Mouse (Mus musculus) liver, embryonic 16.5 days (tissue): ENCODE results near the gene Lrrc8b. TPM values are rescaled to one million over a fixed set of nuclear protein-coding genes. Genes with fewer than 3 reads are reported as not detected.

Source experiments
- ATAC-seq: fragments of 200-750 bp; cut with Nextera tagmentation; 2 replicates; pipeline ENCODE4 v1.8.0; 2017; ENCODE audit warnings: low read depth, mild to moderate bottlenecking, moderate number of reproducible peaks, moderate library complexity
- H3K27ac ChIP-seq: fragments of 300-500 bp; sonication (generic); 2 replicates; pipeline ENCODE4 v1.5.1; 2014; ENCODE audit warnings: mild to moderate bottlenecking, low read length
- H3K27me3 ChIP-seq: fragments of 300-500 bp; sonication (generic); 2 replicates; pipeline ENCODE4 v1.6.1; 2014; ENCODE audit warnings: low read depth, low read length, mixed read lengths; ENCODE audit not compliant: control insufficient read depth, insufficient read depth
- H3K36me3 ChIP-seq: fragments of 300-500 bp; sonication (generic); 2 replicates; pipeline ENCODE4 v1.6.1; 2014; ENCODE audit warnings: mild to moderate bottlenecking; ENCODE audit not compliant: control insufficient read depth, insufficient read depth
- H3K4me1 ChIP-seq: fragments of 300-500 bp; sonication (generic); 2 replicates; pipeline ENCODE4 v1.6.1; 2014; ENCODE audit warnings: low read depth, low read length, mixed read lengths; ENCODE audit not compliant: control insufficient read depth
- H3K4me2 ChIP-seq: fragments of 300-500 bp; sonication (generic); 2 replicates; pipeline ENCODE4 v1.6.1; 2014; ENCODE audit warnings: low read depth, low read length, mixed read lengths
- H3K4me3 ChIP-seq: fragments of 300-500 bp; sonication (generic); 2 replicates; pipeline ENCODE4 v1.5.1; 2014; ENCODE audit warnings: low read depth, mild to moderate bottlenecking, low read length
- H3K9ac ChIP-seq: fragments of 300-500 bp; sonication (generic); 2 replicates; pipeline ENCODE4 v1.6.1; 2014; ENCODE audit warnings: low read depth, low read length
- H3K9me3 ChIP-seq: fragments of 300-500 bp; sonication (generic); replicated peaks from 2 replicates; pipeline ENCODE4 v1.6.1; 2016; ENCODE audit warnings: low read length; ENCODE audit not compliant: control insufficient read depth
- WGBS: fragments of 180-500 bp; shearing (Covaris S2); extraction: QIAGEN DNeasy Blood & Tissue Kit; methylation state at CpG from one replicate; pipeline ENCODE4 v1.1.7; 2014; ENCODE audit not compliant: insufficient replicate concordance; 5-methylcytosine and 5-hydroxymethylcytosine counted together
- polyA plus RNA-seq: library from polyadenylated mRNA; unstranded; fragments of >200 nt; fragmentation: Nextera tagmentation; extraction: Ambion mirVana; gene quantifications from 2 replicates; pipeline ENCODE4 v1.2.1, GENCODE M21; 2015

The Lrrc8b gene
- polyA plus RNA-seq, 1 experiment from 2014 or later: 1.8 TPM

- WGBS: 76% methylated on average over 9 of the region's 9 CpGs
- Histone ChIP-seq H3K9ac (no peak overlapping the region), H3K36me3 (no peaks in the 10 kb centered on the region; the same call in 1 of the 2 replicates), H3K4me3 (no peak overlapping the region), H3K9me3 (no peaks in the 10 kb centered on the region), H3K27ac (peak overlapping the region; percentile 72; the same call in 1 of the 2 replicates), H3K4me1 (peaks cover 63% of the 10 kb centered on the region), H3K4me2 (no peak overlapping the region), H3K27me3 (no peaks in the 10 kb centered on the region)
- ATAC-seq: no peak
These were observed 111.2 kb downstream of the Lrrc8b start for GRCm38 (mm10) chr5:105526766-105527165.

- ATAC-seq: peak; percentile 80
- H3K4me2 ChIP-seq: peak overlapping the region; percentile 38
- H3K27me3 ChIP-seq: no peaks in the 10 kb centered on the region
- H3K4me1 ChIP-seq: peaks cover 56% of the 10 kb centered on the region
- peak overlapping the region; percentile 24 for H3K4me3 ChIP-seq
- peak overlapping the region; percentile 72 for H3K27ac ChIP-seq
- peak overlapping the region; percentile 30 for H3K9ac ChIP-seq
- H3K36me3 ChIP-seq: no peaks in the 10 kb centered on the region; the same call in 1 of the 2 replicates
- WGBS: 44% methylated on average over 23 of the region's 23 CpGs
- no peaks in the 10 kb centered on the region for H3K9me3 ChIP-seq
These were observed 112.1 kb downstream of the Lrrc8b start for GRCm38 (mm10) chr5:105527477-105528331.

- no peak overlapping the region for H3K27ac ChIP-seq
- no peaks in the 10 kb centered on the region for H3K9me3 ChIP-seq
- H3K36me3 ChIP-seq: no peaks in the 10 kb centered on the region; the same call in 1 of the 2 replicates
- no peak overlapping the region for H3K9ac ChIP-seq
- no peak overlapping the region for H3K4me2 ChIP-seq
- H3K4me3 ChIP-seq: no peak overlapping the region
- no peaks in the 10 kb centered on the region for H3K27me3 ChIP-seq
- no peak for ATAC-seq
- WGBS: 73% methylated on average over 6 of the region's 6 CpGs
- peaks cover 29% of the 10 kb centered on the region for H3K4me1 ChIP-seq
These were observed 115.0 kb downstream of the Lrrc8b start for GRCm38 (mm10) chr5:105530576-105530975.

DNA sequence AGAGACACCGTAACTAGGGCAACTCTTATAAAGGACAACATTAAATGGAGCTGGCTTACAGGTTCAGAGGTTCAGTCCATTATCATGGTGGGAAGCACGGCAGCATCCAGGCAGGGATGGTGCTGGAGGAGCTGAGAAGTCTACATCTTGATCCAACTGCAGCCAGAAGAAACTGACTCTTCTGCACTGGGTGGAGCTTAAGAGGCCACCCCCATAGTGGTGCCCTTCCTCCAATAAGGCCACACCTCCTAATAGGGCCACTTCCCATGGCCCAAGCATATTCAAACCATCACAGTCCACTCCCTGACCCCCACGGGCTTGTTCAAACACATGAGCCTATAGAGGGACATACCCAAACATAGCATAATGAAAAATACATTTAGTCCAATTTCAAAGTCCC, 119.6 kb downstream of the Lrrc8b start:
- WGBS: 84% methylated on average over 3 of the region's 3 CpGs
- no peaks in the 10 kb centered on the region; the same call in 1 of the 2 replicates for H3K4me1 ChIP-seq
- no peaks in the 10 kb centered on the region for H3K27me3 ChIP-seq
- no peak overlapping the region for H3K9ac ChIP-seq
- H3K9me3 ChIP-seq: no peaks in the 10 kb centered on the region
- no peaks in the 10 kb centered on the region; the same call in 1 of the 2 replicates for H3K36me3 ChIP-seq
- H3K4me2 ChIP-seq: no peak overlapping the region
- no peak for ATAC-seq
- no peak overlapping the region for H3K27ac ChIP-seq
- H3K4me3 ChIP-seq: no peak overlapping the region

DNA sequence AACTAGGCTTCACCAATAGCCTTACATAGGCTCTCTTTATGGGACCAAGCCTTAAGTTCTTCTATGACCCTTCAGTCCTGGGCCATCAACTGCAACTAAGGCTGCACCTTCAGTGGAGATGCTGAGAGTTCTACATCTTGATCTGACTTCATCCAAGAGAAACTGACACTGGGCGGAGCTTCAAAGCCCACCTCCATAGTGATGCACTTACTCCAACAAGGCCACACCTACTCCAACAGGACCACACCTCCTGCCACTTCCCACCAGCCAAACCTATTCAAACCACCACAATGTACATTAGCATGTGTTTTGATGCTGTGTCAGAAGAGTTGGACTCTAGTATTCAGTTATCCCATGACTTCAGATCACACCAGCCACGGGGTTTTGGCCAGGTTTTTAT, 120.6 kb downstream of the Lrrc8b start:
- H3K4me3 ChIP-seq: no peak overlapping the region
- H3K27ac ChIP-seq: no peak overlapping the region
- no peak overlapping the region for H3K9ac ChIP-seq
- 77% methylated on average over 2 of the region's 2 CpGs for WGBS
- H3K9me3 ChIP-seq: no peaks in the 10 kb centered on the region
- no peaks in the 10 kb centered on the region; the same call in 1 of the 2 replicates for H3K4me1 ChIP-seq
- no peak for ATAC-seq
- no peak overlapping the region for H3K4me2 ChIP-seq
- H3K27me3 ChIP-seq: no peaks in the 10 kb centered on the region
- no peaks in the 10 kb centered on the region; the same call in 1 of the 2 replicates for H3K36me3 ChIP-seq

- no peak overlapping the region for H3K4me3 ChIP-seq
- H3K4me2 ChIP-seq: no peak overlapping the region
- H3K36me3 ChIP-seq: no peaks in the 10 kb centered on the region; the same call in 1 of the 2 replicates
- H3K9me3 ChIP-seq: no peaks in the 10 kb centered on the region
- no peaks in the 10 kb centered on the region for H3K27me3 ChIP-seq
- WGBS: 83% methylated on average over 11 of the region's 11 CpGs
- H3K9ac ChIP-seq: no peak overlapping the region
- no peak overlapping the region for H3K27ac ChIP-seq
- ATAC-seq: 0 out of 2 replicates have a peak, but pooled peaks have one; percentile 13
- H3K4me1 ChIP-seq: no peaks in the 10 kb centered on the region
These were observed 121.6 kb downstream of the Lrrc8b start for GRCm38 (mm10) chr5:105537101-105537723.

Other genes with a start within 250 kb of the Lrrc8b start
- gene Gbp10, start 176.2 kb upstream of the Lrrc8b start, polyA plus RNA-seq: 0.35 and 0.44 TPM in 2 replicates
- gene Gm43302, start 122.1 kb upstream of the Lrrc8b start, polyA plus RNA-seq: 0.02 and 0.14 TPM in 2 replicates
- gene Gbp6, start 122.1 kb upstream of the Lrrc8b start, polyA plus RNA-seq: 2.9 and 3.0 TPM in 2 replicates
- 14.0 and 16.4 TPM in 2 replicates for gene Lrrc8c, start 103.6 kb downstream of the Lrrc8b start, polyA plus RNA-seq